Mouse (Mus musculus): ENCODE results near the gene Epb42.

DNA sequence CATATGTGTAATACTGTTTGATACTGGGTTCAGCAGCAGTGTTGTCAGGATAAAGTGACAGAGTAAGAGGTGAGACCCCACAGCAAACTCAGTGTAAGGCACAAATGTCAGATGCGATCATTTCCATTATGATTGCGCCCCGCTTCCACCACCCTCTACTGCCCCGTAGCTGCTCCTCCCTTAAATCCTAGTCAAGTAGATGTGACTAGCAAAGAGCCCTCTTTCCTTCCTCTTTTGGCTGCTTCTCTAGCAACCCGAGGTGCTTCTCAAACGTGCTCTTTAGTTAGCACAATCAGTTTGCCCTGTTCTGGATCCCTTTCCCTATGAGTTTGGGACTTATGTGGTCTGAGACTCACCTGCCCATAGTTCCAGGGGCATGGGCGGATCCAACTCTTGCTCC is 37.9 kb upstream of the Epb42 start:
- TF ChIP-seq CTCF (IDR thresholded peaks at IDR 0.05; ENCODE audit: low read depth, low read length) (no peak), GATA1 (IDR thresholded peaks at IDR 0.05; ENCODE audit: borderline replicate concordance, low read length) (no peak), TAL1 (conservative IDR thresholded peaks at IDR 0.05; ENCODE audit: low read depth, low read length) (no peak)
